Mouse (Mus musculus) stomach, postnatal 0 days (tissue): ENCODE measurements around the gene Rftn1.

Source experiments
- CTCF ChIP-seq: IDR thresholded peaks from 2 replicates; pipeline ENCODE4 v1.5.1; 2016; ENCODE audit warnings: antibody characterized with exemption, low read depth, mild to moderate bottlenecking, moderate library complexity
- EP300 ChIP-seq: optimal IDR thresholded peaks from 2 replicates; pipeline ENCODE3; 2016; ENCODE audit warnings: antibody characterized with exemption

GRCm38 (mm10) chr17:50050456-50050855 is 140.0 kb downstream of the Rftn1 start:
- TF ChIP-seq CTCF (no peak), EP300 (no peak)
